Mouse (Mus musculus) E14TG2a.4 (cell line): ENCODE measurements around the gene Gm5431.

ENCODE experiments used
- CTCF ChIP-seq: conservative IDR thresholded peaks from 2 replicates; pipeline ENCODE4 v1.5.1; 2014; ENCODE audit warnings: low read length
- NANOG ChIP-seq: IDR thresholded peaks from 2 replicates; pipeline ENCODE4 v1.6.1; 2014; ENCODE audit warnings: borderline replicate concordance, low read length, mixed read lengths
- POU5F1 ChIP-seq: IDR thresholded peaks from 2 replicates; pipeline ENCODE4 v1.6.1; 2014; ENCODE audit warnings: low read length, borderline replicate concordance

GRCm38 (mm10) chr11:48913611-48914010 is 11.6 kb upstream of the Gm5431 start:
- TF ChIP-seq CTCF (no peak), NANOG (no peak), POU5F1 (no peak)
